Mouse (Mus musculus): ENCODE results near the gene Polr3gl. TPM values are rescaled to one million over a fixed set of nuclear protein-coding genes. Genes with fewer than 3 reads are reported as not detected.
"Not testable (repeated sequence)": the region's sequence is repeated elsewhere in the genome, so short reads cannot be mapped to it uniquely, and the experiment has no call there.

Polr3gl gene
- total RNA-seq (2021), result 10 to 100 TPM; 37.6 to 37.8 TPM
- long read RNA-seq, experiment 1, transcript Polr3gl-201 (8 exons, 1,427 nt), result major isoform, 24 of 35 reads
- long read RNA-seq, experiment 1, partial matches to known transcripts, result 1 of 35 reads
- long read RNA-seq, experiment 1, other reads (novel, unspliced or antisense), result 6 of 35 reads
- long read RNA-seq, experiment 2, transcript Polr3gl-201 (8 exons, 1,427 nt), result major isoform, 34 of 53 reads
- long read RNA-seq, experiment 2, partial matches to known transcripts, result 6 of 53 reads
- long read RNA-seq, experiment 2, other reads (novel, unspliced or antisense), result 8 of 53 reads

DNA sequence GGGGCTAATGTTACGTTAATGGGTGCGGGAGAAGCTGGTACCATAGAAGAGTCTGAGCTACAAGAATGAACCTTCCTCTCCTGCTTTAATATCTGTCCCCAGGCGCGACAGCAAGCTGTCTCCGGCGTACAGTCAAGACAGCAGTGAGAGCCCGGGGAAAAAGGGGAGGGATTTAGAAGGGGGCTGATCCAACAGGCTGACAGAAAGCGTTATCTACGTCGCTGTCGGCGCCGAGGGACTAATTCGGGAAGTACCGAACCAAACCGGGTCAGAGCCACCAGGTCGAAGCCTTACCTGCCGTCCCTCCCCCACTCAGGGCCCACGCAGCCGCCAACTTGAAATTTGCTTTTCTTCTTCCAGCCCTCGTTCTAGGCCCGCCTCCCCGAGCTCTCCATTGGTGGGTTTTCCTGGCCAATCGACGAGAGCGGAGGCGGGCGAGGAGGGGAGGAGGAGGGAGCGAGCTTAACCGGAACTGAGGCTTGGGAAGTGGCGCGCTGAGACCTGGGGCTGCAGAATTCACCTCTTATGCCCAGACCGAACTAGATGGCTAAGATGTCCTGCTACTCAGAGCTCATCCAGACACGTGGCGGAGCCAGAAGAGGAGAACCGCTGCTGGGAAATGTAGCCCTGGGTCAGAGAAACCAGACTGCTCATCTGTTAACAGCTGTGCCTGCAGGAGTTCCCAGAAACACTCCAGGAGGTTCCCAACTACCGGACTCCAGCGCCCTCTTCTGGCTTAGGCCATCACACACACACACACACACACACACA lies at the start of gene Polr3gl:
TSS of gene Polr3gl (minus strand) at position 392 of the 771 bp plus-strand sequence.
- peak; percentile 81 to 91 for DNase-seq (ENCODE audit: low spot score in 2 of 2)

DNA sequence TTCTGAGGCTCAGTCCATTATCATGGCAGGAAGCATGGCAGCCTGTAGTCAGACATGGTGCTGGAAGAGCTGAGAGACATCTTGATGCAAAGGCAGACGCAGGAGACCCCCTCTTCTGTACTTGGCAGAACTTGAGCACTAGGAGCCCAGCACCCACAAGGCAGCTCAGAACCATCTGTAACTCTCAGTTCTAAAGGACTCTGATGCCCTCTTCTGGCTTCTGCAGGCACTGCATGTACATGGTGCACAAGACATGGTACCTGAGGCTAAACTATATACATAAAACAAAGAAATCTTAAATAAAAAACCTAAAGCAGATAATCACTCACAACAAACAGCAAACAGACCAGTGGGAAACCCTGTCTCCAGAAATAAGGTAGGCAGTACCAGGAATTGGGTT lies 45.2 kb upstream of the Polr3gl start:
- peak in 1 of 2 experiments; percentile 27 for DNase-seq (ENCODE audit: low spot score in 2 of 2)

DNA sequence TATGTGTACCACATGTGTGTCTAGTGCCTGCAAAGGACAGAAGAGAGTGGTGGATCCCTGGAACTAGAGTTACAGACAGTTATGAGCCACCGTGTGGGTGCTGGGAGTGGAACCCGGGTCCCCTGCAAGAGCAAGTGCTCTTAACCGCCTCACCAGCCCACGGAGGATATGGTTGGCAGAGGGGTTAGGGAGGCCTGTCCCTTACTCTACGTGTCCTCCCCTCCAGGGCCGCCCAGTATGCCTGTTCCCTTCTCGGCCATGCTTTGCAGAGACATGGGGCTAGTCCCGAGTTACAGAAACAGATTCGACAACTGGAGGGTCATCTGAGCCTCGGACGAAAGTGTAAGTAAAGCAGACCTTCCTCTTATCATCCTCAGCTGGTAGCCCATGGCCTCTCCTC lies 42.5 kb upstream of the Polr3gl start:
- DNase-seq (ENCODE audit: low spot score in 2 of 2), result no peak

DNA sequence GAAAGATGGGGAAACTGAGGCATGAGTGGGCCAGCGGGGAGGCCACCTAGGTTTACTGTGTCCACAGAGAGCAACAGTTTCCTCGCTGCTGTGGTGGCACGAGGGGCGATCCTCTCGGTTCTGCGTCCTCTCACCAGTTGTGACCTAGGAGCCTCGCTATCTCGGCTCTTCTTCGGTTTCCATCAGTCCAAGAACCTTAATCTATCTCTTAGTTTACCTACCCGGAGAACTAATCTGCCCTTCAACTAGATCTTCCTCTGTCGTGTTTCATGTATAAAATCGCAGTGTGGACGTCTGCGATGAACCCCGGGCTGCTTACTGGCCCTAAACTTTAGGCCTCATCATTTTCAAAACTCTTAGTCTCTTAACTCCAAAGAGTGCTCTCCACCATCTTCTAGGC lies 41.9 kb upstream of the Polr3gl start:
- DNase-seq (ENCODE audit: low spot score in 2 of 2), result no peak

DNA sequence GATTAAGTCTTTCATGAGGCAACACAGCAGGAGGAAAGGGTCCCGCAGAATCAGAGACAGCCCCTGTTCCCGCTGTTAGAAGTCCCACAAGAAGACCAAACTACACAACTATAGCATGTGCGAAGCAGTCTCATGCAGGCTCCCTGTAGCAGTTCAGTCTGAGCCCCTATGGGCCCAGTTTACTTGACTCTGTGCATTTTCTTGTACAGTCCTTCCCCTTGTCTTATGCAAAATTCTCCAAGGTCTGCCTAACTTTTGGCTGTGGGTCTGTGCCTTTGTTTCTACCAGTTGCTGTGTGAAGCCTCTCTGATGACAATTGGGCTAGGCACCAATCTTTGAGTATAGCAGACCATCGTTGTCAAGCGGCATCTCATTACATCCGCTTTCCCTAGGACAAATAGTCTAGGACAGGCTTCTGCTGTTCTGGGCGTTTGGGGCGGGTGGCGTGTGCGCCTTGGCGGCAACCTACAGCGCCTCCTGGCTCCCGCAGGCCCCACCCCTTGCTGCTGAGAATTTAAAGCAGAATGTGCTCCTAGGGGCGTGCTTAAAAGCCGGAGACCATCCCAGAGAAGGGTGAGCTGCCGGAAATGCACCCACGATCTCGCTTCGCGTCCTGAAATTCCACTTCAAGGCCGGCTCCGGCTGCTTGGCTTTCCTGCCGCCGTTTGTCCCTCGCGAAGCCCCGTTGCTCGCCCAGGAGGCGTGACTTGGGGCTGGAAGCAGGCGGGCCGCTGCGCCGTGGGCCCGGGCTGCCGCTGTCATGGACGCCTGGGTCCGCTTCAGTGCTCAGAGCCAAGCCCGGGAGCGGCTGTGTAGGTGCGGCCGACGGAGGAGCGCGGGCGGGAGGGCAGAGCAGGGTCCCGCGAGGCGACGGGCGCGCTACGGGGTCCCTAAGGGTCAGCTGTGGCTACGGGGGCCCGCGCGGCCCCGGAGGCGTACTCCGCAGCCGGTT lies 41.2 kb upstream of the Polr3gl start, which contains the start of the genes Pex11b and Gm42957:
TSS of gene Pex11b (plus strand) at position 449 of the 952 bp plus-strand sequence.
TSS of gene Gm42957 (plus strand) at position 547 of the 952 bp plus-strand sequence.
- peak; percentile 79 to 80 for DNase-seq (ENCODE audit: low spot score in 2 of 2)

DNA sequence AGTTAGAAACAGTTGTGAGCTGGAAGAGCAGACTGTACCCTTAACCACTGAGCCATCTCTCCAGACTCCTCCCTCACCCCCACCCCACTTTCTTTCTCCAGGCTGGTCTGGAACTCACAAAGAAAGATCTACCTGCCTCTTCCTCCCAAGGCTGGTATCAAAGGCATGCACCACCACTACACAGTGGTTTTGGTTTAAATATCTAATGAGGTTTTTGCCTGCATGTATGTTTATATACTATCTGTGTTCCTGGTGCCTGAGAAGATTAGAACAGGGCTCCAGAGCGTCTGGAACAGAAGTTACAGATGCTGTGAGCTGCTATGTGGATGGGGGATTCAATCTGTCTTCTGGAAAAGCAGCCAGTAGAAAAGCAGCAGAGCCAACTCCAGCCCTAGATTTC lies 40.0 kb upstream of the Polr3gl start:
- no peak for DNase-seq (ENCODE audit: low spot score in 2 of 2)

DNA sequence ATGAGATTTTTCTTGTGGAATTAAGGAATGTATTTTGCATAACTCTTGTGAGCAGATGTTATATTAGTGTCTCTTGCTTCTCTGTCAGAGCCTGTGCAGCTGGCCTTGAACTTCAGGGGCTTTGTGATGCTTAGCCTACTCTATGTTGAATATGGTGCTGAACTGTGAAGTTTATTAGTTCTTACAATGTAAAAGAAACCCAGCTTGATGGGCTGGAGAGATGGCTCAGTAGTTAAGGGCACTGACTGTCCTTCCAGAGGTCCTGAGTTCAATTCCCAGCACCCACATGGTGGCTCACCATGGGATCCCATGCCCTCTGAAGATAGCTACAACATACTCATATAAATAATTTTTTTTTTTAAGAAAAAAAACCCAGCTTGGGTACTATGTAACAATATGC lies 38.1 kb upstream of the Polr3gl start:
- no peak for DNase-seq (ENCODE audit: low spot score in 2 of 2)

DNA sequence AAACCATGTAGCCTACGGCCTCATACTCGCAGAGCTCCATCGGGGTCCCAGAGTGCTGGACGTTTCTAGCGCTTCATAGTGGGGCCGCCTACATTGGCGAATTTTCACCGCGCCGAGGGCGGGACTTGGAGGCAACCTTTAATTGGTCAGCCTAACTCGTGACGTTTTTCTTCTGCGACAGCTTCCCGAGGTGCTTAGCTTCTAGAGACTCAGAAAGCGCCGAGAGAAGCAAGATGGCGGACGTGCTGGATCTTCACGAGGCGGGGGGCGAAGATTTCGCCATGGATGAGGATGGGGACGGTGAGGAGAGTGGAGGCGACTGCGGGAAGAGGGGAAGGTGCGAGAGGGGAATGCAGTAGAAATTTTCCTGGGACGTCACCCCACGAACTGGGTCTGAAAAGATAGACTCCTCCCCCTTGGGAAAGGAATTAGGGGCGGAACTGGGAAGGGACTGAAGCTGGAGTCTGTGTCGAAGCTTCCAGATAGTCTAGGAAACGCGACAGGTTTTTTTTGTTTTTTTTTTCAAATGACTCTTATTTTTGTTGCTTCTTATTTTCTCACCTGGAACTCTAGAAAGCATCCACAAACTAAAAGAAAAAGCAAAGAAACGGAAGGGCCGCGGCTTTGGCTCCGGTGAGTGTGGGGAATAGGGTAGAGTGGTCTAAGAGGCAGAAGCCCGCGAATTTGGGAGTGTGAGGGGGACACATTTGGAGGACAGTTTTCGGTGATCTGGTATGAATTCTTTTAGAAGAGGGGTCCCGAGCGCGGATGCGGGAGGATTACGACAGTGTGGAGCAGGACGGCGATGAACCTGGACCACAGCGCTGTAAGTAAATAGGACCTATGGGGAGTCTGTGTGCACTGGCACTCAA lies 36.0 kb upstream of the Polr3gl start, which contains the start of gene Rbm8a:
TSS of gene Rbm8a (plus strand) at position 205 of the 872 bp plus-strand sequence.
- DNase-seq (ENCODE audit: low spot score in 2 of 2), result peak; percentile 79 to 92

DNA sequence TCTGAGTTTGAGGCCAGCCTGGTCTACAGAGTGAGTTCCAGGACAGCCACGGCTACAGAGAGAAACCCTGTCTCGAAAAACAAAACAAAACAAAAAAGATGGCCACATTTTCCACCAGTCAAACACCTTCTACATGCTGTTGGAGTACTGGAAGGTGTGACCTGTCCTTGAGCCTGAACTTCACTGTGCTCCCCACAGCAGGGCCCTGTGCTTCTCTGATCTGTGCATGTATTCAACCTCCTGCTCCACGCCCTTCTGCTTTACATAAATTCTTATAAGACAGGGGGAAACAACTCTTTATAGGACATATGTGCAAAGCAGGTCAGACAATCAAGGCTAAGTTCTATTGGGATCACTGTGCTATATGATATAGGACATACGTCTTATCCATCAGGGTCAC lies 29.2 kb upstream of the Polr3gl start:
- no peak for DNase-seq (ENCODE audit: low spot score in 2 of 2)

DNA sequence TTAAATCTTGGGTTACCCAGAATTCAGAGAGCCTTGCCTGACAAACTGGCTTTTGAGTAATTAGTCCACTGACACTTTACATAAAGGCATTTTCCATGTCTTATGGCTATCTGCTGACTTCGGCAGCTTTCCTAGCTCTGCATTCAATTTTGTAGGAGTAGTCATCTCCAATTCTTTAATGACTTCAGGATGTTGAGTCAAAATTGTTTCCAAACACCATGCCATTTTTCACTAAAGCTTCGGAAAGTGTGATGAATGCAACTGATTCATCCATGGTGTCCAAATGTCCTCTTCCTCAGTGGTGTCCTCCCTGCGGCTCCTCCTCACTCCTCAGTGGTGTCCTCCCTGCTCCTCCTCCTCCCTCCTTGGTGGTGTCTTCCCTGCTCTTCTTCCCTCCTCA lies 24.0 kb upstream of the Polr3gl start:
- DNase-seq (ENCODE audit: low spot score in 2 of 2), result no peak

DNA sequence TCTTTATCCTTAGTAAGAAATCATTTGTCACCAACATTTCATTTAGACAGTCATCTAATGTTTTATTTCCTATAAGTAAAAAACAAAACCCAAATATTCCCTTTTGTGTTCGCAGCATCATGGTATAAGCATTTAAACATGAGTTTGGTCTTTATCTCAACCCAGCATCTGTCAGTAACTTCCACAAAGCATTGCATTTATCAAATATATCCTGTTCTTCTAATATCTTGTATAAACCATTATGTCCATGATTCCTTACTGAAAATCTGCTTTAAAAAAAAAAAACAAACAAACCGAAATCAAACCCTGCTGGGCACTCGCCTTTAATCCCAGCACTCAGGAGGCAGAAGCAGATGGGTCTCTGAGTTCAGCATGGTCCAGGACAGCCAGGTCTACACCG lies 12.6 kb upstream of the Polr3gl start:
- DNase-seq (ENCODE audit: low spot score in 2 of 2), result no peak

DNA sequence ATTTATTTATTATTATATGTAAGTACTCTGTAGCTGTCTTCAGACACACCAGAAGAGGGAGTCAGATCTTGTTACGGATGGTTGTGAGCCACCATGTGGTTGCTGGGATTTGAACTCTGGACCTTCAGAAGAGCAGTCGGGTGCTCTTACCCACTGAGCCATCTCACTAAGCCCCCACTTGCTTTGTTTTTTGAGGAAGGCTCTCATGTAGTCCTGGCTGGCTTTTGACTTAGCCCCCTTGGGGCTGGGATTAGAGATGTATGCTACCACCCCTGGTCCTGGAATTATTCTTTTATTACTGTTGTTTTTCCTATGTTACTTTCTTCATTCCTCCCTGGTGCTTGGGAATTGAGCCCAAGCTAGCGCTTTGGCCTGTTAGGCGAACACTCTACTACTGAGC lies 12.0 kb upstream of the Polr3gl start:
- DNase-seq (ENCODE audit: low spot score in 2 of 2), result not testable (repeated sequence)

DNA sequence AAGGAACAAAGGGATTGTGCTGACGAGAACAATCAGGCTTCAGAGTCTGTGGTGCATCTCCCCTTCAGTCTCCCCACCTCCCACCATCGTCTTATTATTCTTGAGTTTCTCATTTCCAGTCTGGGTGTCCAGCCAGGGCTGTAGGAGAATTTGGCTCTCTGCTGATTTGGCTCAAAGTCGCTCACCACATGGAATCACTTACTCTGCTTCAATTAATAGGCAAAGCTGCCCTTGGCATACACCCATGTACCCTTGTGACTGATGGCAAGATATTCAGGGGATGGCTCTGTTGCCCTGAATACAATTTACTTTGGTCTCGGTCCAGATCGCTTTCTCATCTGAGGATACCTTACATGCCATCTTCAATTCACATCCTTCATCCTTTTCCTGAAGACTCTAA lies 9.3 kb upstream of the Polr3gl start:
- DNase-seq (ENCODE audit: low spot score in 2 of 2), result no peak

DNA sequence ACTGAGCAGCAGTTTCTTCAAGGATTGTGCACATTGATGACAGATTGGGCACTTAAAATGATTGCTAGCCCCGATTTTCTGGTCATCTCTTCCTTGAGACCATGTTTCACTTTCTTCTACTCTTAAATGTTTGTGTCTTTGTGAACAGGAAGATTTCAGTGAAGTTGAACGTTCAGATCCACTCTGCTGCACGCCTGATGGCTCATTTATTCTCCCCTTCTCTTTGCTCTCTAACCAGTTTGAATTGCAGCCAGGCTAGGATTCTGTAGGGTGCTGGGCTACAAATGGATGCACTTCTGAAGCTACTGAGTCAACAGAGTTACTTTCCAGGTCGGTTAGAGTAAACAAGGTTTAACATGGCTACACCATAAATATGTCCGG lies 8.7 kb upstream of the Polr3gl start:
- DNase-seq (ENCODE audit: low spot score in 2 of 2), result no peak

DNA sequence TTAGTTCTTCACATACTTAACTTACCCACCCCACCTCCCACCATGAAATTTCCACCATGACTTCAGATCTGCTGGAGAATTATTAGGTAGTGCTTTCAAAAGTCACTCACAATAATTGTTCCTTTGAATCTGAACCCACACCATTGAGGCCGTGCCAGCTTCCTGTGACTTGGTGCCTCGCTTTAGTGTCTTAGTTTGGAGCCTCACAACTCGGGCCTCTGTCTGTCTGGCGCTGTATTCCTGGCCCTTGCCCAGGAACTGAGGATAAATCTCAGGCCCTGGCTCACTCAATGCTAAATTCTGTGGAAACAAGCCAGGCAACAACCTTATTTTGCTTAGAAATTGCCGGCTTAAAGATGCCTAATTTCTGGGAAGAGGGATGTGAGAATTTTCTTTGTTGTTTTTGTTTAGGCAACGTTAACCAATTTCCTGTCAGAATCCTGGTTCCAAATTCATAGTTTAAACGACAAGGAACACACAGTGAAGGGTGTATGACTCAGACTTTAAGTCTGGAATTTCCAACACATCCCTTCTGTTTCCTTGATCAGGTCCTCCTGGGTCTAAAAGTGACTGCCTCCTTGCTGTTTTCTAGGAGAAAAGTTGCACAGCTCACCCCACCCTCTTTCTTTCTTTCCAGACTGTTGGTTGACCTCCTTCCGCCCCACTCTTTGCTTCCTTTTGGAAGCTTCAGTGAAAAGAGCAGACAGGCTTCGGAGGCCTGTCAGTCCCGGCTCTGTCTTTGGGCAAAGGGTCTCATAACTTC lies 8.1 kb upstream of the Polr3gl start:
- DNase-seq (ENCODE audit: low spot score in 2 of 2), result no peak

DNA sequence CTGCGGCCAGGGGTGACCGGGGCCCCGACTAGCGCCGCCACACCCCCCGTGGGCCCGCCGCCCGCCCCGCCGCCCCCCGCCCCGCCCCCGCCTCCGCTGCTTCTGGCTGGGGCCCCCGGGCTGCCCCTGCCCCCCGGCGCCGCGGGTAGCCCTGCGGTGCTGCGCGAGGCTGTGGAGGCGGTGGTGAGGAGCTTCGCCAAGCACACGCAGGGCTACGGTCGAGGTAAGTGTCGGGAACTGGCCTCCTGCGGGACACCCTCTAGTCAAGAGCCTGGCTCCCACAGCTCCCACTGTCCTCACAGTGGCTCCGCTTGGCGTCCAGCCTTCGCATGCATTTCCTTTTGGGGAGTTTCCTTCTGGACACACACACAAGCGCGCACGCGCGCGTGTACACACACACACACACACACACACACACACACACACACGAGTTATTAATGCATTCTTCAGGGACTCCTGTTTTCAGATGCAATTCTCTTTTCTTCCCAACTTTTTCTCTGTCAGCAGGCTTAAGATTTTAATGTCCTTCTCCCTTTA lies 7.3 kb upstream of the Polr3gl start:
- peak in 1 of 2 experiments; percentile 50 for DNase-seq (ENCODE audit: low spot score in 2 of 2)

DNA sequence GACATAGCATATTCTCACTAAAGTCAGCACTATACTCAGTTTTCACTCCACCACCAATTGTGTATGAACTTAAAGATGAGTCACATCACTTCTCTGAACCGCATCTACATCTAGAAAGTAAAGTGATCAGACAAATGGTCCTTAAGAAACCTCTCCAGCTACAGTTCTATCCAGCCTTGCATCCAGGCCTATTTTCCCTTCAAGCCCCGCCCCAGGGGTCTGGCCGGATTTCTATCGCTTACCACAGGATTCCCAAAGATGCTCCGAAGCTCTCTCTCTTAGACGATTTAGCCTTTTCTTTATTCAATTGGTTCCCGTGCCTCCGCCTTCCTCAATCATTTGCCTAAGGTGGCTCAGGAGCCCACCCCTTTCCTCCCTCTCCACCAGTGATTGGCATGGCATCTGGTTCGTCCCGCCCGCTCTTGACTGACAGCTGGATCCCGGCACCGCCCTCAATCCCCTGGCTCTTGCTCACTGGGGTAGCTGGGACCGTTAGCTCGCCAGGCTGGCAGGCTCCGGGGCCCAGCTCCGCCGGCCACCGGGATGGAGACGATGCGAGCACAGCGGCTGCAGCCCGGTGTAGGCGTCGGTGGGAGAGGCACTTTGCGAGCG lies 6.8 kb upstream of the Polr3gl start, which contains the start of gene Lix1l:
TSS of gene Lix1l (plus strand) at position 511 of the 612 bp plus-strand sequence.
- peak; percentile 66 to 84 for DNase-seq (ENCODE audit: low spot score in 2 of 2)

DNA sequence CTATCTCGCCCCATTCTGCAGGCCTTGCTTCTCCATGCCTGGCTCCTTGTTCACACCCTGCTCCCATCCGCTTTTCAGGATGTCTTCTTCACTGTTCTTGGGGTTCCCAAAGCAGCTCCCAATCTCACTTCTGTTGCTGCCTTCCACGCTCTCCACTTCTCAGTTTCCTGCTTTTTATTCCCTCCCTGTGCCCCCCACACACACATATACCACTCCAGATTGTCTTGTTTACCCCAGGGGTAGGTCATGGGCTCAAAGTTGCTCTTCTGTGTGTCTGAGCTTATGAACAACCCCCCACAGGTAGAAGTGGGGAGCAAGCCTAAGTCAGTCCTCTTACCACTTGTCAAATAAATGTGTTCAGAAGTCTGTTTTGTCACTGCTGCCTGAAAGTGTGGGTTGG lies 5.4 kb upstream of the Polr3gl start:
- no peak for DNase-seq (ENCODE audit: low spot score in 2 of 2)

DNA sequence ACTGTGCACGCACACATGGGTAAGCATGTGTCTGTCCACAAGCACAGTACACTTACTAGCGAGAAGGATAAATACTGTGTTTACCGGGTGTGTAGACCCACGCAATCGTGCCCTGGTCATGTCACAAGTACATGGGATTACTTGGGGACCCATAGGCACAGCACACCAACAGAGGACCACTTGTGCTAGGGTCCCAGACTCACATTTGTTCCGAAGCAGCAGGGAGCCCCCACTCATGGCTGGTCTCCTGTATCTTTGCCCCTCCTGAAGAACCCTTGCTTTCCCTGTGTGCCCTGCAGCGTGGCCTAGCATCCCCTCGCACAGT lies 5.0 kb upstream of the Polr3gl start:
- DNase-seq (ENCODE audit: low spot score in 2 of 2), result no peak
